Comparison of ENCODE assay signal across 7 mouse cellular contexts in the genomic region with DNA sequence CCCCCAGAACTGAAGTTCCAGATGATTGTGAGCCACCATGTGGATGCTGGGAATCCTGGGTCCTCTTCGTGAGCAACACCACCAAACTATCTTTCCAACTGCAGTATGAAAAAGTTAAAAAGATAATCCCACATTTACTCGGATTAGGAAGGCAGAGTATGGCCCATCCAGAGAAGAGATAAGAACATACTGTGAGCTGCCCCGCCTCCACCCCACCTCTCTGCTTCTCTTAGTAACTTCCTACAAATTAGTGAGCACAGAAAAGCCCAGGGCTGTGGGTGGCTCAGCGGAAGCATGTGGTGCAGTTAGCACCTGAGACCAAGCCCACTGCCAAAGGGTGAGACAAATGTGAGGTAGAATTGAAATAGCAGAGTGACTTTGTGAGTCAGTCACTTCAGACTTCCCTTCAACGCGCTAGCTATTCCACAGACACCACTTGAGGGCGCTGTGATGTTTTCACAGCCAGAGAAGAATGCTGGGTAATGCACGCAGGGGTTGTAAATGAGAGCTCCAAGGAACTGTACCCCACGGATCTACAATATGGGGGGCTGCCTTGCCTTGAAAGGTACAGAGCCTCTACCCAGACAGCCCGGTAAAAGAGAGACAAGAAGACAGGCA.
DNase-seq lines count a peak whose midpoint lies in the region; ATAC-seq and TF ChIP-seq lines count a peak whose summit lies in the region.

No protein-coding gene starts in this region.

- H3K4me2 ChIP-seq in neural tube, embryonic 15.5 days, result no peak overlapping the region; the same call in 1 of the 2 replicates
- no peak overlapping the region for H3K4me2 ChIP-seq in lung, embryonic 16.5 days (ENCODE audit: low read depth, low read length)
- H3K4me2 ChIP-seq in stomach, postnatal 0 days (replicated peaks; ENCODE audit: low read depth), result no peak overlapping the region; the same call in 1 of the 2 replicates

- no peak overlapping the region for H3K4me3 ChIP-seq in neural tube, embryonic 15.5 days (replicated peaks)
- no peak overlapping the region for H3K4me3 ChIP-seq in lung, embryonic 16.5 days (ENCODE audit: low read length)
- H3K4me3 ChIP-seq in stomach, postnatal 0 days (ENCODE audit: low read depth, low read length), result no peak overlapping the region

- no peak for TF ChIP-seq EP300 in stomach, postnatal 0 days (optimal IDR thresholded peaks at IDR 0.05)

- H3K36me3 ChIP-seq in neural tube, embryonic 15.5 days, result no peaks in the 10 kb centered on the region
- H3K36me3 ChIP-seq in lung, embryonic 16.5 days (ENCODE audit: control insufficient read depth, insufficient read depth, low read length), result no peaks in the 10 kb centered on the region
- H3K36me3 ChIP-seq in stomach, postnatal 0 days (ENCODE audit: control insufficient read depth, insufficient read depth, low read length), result no peaks in the 10 kb centered on the region

- no peak overlapping the region for H3K27ac ChIP-seq in neural tube, embryonic 15.5 days (replicated peaks)
- no peak overlapping the region for H3K27ac ChIP-seq in lung, embryonic 16.5 days (ENCODE audit: low read length)
- H3K27ac ChIP-seq in stomach, postnatal 0 days (replicated peaks), result no peak overlapping the region

- H3K9me3 ChIP-seq in neural tube, embryonic 15.5 days (replicated peaks), result no peaks in the 10 kb centered on the region
- H3K9me3 ChIP-seq in lung, embryonic 16.5 days (ENCODE audit: control insufficient read depth, low read length), result no peaks in the 10 kb centered on the region
- no peaks in the 10 kb centered on the region for H3K9me3 ChIP-seq in stomach, postnatal 0 days (ENCODE audit: control insufficient read depth, low read length)

- H3K9ac ChIP-seq in neural tube, embryonic 15.5 days (replicated peaks), result no peak overlapping the region
- H3K9ac ChIP-seq in lung, embryonic 16.5 days (ENCODE audit: low read length), result 0 out of 2 replicates have a peak overlapping the region, but pooled peaks have one; percentile 18
- no peak overlapping the region; the same call in 1 of the 2 replicates for H3K9ac ChIP-seq in stomach, postnatal 0 days (ENCODE audit: low read length)

- 46% methylated on average over 10 of the region's 10 CpGs for WGBS in neural tube, embryonic 15.5 days
- 39% methylated on average over 10 of the region's 10 CpGs for WGBS in lung, embryonic 16.5 days
- WGBS in stomach, postnatal 0 days, result 43% methylated on average over 10 of the region's 10 CpGs

- no peaks in the 10 kb centered on the region for H3K27me3 ChIP-seq in neural tube, embryonic 15.5 days (replicated peaks)
- H3K27me3 ChIP-seq in lung, embryonic 16.5 days (ENCODE audit: control insufficient read depth, insufficient read depth, low read depth, low read length), result no peaks in the 10 kb centered on the region
- no peaks in the 10 kb centered on the region for H3K27me3 ChIP-seq in stomach, postnatal 0 days (ENCODE audit: control insufficient read depth, insufficient read depth, low read length)

- DNase-seq in neural tube, embryonic 10.5 days (ENCODE audit: extremely low spot score, low spot score), result peak; percentile 30
- DNase-seq in adrenal gland, postnatal 4 days (ENCODE audit: low spot score in 2 of 2), result peak; percentile 21 to 41
- DNase-seq in gastrocnemius, postnatal 10 days, result peak; percentile 42
- peak; percentile 6 to 72 for DNase-seq in layer of hippocampus, adult 18-20 months (ENCODE audit: low spot score in 2 of 2)
- DNase-seq in stomach, postnatal 0 days (ENCODE audit: low spot score), result peak; percentile 49

- no peaks in the 10 kb centered on the region for H3K4me1 ChIP-seq in neural tube, embryonic 15.5 days
- no peaks in the 10 kb centered on the region for H3K4me1 ChIP-seq in lung, embryonic 16.5 days (replicated peaks; ENCODE audit: control insufficient read depth, insufficient read depth, low read length)
- no peaks in the 10 kb centered on the region for H3K4me1 ChIP-seq in stomach, postnatal 0 days (replicated peaks; ENCODE audit: control insufficient read depth, insufficient read depth)

- peak; percentile 71 for TF ChIP-seq CTCF in stomach, postnatal 0 days (IDR thresholded peaks at IDR 0.05; ENCODE audit: low read depth)

- ATAC-seq in neural tube, embryonic 15.5 days (ENCODE audit: low FRiP score), result no peak
- ATAC-seq in lung, embryonic 16.5 days (ENCODE audit: low read depth), result no peak
- no peak for ATAC-seq in stomach, postnatal 0 days (ENCODE audit: low FRiP score, low TSS enrichment)
